Mouse (Mus musculus): Measurements from ENCODE around the gene Atp5e. TPM values are rescaled to one million over a fixed set of nuclear protein-coding genes. Genes with fewer than 3 reads are reported as not detected.

Gene Atp5e
- polyA plus RNA-seq, 2 experiments, result 431 to 889 TPM

- peak; percentile 97 for DNase-seq (ENCODE audit: low spot score)
- under 1% methylated on average over 40 of the region's 40 CpGs for WGBS
- Histone ChIP-seq H3K36me3 (ENCODE audit: control insufficient read depth, insufficient read depth, low read length) (peaks cover 13% of the 10 kb centered on the region; the same call in 1 of the 2 replicates), H3K9ac (ENCODE audit: low read depth, low read length, severe bottlenecking) (peak within 1 kb of the TSS; percentile 89), H3K4me2 (replicated peaks; ENCODE audit: low read depth, low read length, severe bottlenecking) (peak within 1 kb of the TSS; percentile 91), H3K4me1 (ENCODE audit: control insufficient read depth, insufficient read depth, low read length) (peaks cover 9% of the 10 kb centered on the region), H3K9me3 (ENCODE audit: control insufficient read depth, low read length) (no peaks in the 10 kb centered on the region), H3K27ac (replicated peaks; ENCODE audit: low read depth, low read length) (no peak within 1 kb of the TSS), H3K4me3 (replicated peaks; ENCODE audit: low read length) (peak within 1 kb of the TSS; percentile 93), H3K27me3 (ENCODE audit: control insufficient read depth, insufficient read depth, low read length) (no peaks in the 10 kb centered on the region)
- peak; percentile 95 for ATAC-seq (ENCODE audit: low FRiP score, low read depth)
- no peak for TF ChIP-seq POLR2A (IDR thresholded peaks at IDR 0.05; ENCODE audit: borderline replicate concordance, extremely low read depth, insufficient read depth, insufficient read length)
Measured at GRCm38 (mm10) chr2:174415731-174416310, 48.1 kb downstream of the Atp5e start, which contains the start of gene Nelfcd. Gene Nelfcd (plus strand): TSS chr2:174415804.

GRCm38 (mm10) chr2:174415001-174415730 lies 48.7 kb downstream of the Atp5e start:
- no peak for TF ChIP-seq POLR2A (IDR thresholded peaks at IDR 0.05; ENCODE audit: borderline replicate concordance, extremely low read depth, insufficient read depth, insufficient read length)
- H3K27me3 ChIP-seq (ENCODE audit: control insufficient read depth, insufficient read depth, low read length), result no peaks in the 10 kb centered on the region
- H3K4me3 ChIP-seq (replicated peaks; ENCODE audit: low read length), result peak overlapping the region; percentile 93
- peaks cover 9% of the 10 kb centered on the region for H3K4me1 ChIP-seq (ENCODE audit: control insufficient read depth, insufficient read depth, low read length)
- 43% methylated on average over 17 of the region's 18 CpGs for WGBS
- no peaks in the 10 kb centered on the region for H3K9me3 ChIP-seq (ENCODE audit: control insufficient read depth, low read length)
- DNase-seq (ENCODE audit: low spot score), result no peak
- no peak overlapping the region for H3K27ac ChIP-seq (replicated peaks; ENCODE audit: low read depth, low read length)
- H3K36me3 ChIP-seq (ENCODE audit: control insufficient read depth, insufficient read depth, low read length), result peaks cover 7% of the 10 kb centered on the region; the same call in 1 of the 2 replicates
- ATAC-seq (ENCODE audit: low FRiP score, low read depth), result peak; percentile 19
- no peak overlapping the region for H3K9ac ChIP-seq (ENCODE audit: low read depth, low read length, severe bottlenecking)
- peak overlapping the region; percentile 91; the same call in 1 of the 2 replicates for H3K4me2 ChIP-seq (replicated peaks; ENCODE audit: low read depth, low read length, severe bottlenecking)

- ATAC-seq (ENCODE audit: low FRiP score, low read depth), result no peak
- no peaks in the 10 kb centered on the region for H3K36me3 ChIP-seq (ENCODE audit: control insufficient read depth, insufficient read depth, low read length)
- H3K4me3 ChIP-seq (replicated peaks; ENCODE audit: low read length), result no peak overlapping the region
- H3K27ac ChIP-seq (replicated peaks; ENCODE audit: low read depth, low read length), result no peak overlapping the region
- H3K9me3 ChIP-seq (ENCODE audit: control insufficient read depth, low read length), result no peaks in the 10 kb centered on the region
- H3K4me1 ChIP-seq (ENCODE audit: control insufficient read depth, insufficient read depth, low read length), result peaks cover 9% of the 10 kb centered on the region
- no peak overlapping the region for H3K9ac ChIP-seq (ENCODE audit: low read depth, low read length, severe bottlenecking)
- H3K4me2 ChIP-seq (replicated peaks; ENCODE audit: low read depth, low read length, severe bottlenecking), result no peak overlapping the region
- H3K27me3 ChIP-seq (ENCODE audit: control insufficient read depth, insufficient read depth, low read length), result no peaks in the 10 kb centered on the region
- WGBS, result 78% methylated on average over 7 of the region's 7 CpGs
- no peak for TF ChIP-seq POLR2A (IDR thresholded peaks at IDR 0.05; ENCODE audit: borderline replicate concordance, extremely low read depth, insufficient read depth, insufficient read length)
- no peak for DNase-seq (ENCODE audit: low spot score)
Measured at GRCm38 (mm10) chr2:174413127-174413526, 50.8 kb downstream of the Atp5e start.

Other genes starting within 250 kb of the Atp5e start
- gene Gnas, start 179.8 kb downstream of the Atp5e start, polyA plus RNA-seq (2012; rRNA removed), result 2,875 and 2,934 TPM in 2 replicates
- gene Gnas, start 179.8 kb downstream of the Atp5e start, polyA plus RNA-seq (2014; fragmentation: Nextera tagmentation; extraction: Ambion mirVana), result 2,366 and 2,381 TPM in 2 replicates
- 0.65 and 0.73 TPM in 2 replicates for gene Gm20721, start 117.4 kb downstream of the Atp5e start, polyA plus RNA-seq (2012; rRNA removed)
- 11.7 and 13.4 TPM in 2 replicates for gene Gm20721, start 117.4 kb downstream of the Atp5e start, polyA plus RNA-seq (2014; fragmentation: Nextera tagmentation; extraction: Ambion mirVana)
- gene Nelfcd, start 48.3 kb downstream of the Atp5e start, polyA plus RNA-seq (2012; rRNA removed), result 118 and 132 TPM in 2 replicates
- 109 and 119 TPM in 2 replicates for gene Nelfcd, start 48.3 kb downstream of the Atp5e start, polyA plus RNA-seq (2014; fragmentation: Nextera tagmentation; extraction: Ambion mirVana)
- gene Ctsz, start 25.1 kb downstream of the Atp5e start, polyA plus RNA-seq (2012; rRNA removed), result 201 and 206 TPM in 2 replicates
- 218 and 221 TPM in 2 replicates for gene Ctsz, start 25.1 kb downstream of the Atp5e start, polyA plus RNA-seq (2014; fragmentation: Nextera tagmentation; extraction: Ambion mirVana)
- 1.3 and 2.7 TPM in 2 replicates for gene Tubb1, start 13.4 kb downstream of the Atp5e start, polyA plus RNA-seq (2012; rRNA removed)
- gene Tubb1, start 13.4 kb downstream of the Atp5e start, polyA plus RNA-seq (2014; fragmentation: Nextera tagmentation; extraction: Ambion mirVana), result 1.5 and 1.8 TPM in 2 replicates
- gene Prelid3b, start 9.0 kb upstream of the Atp5e start, polyA plus RNA-seq (2012; rRNA removed), result 74.0 and 89.5 TPM in 2 replicates
- gene Prelid3b, start 9.0 kb upstream of the Atp5e start, polyA plus RNA-seq (2014; fragmentation: Nextera tagmentation; extraction: Ambion mirVana), result 108 and 112 TPM in 2 replicates
- gene Zfp831, start 179.4 kb upstream of the Atp5e start, polyA plus RNA-seq (2012; rRNA removed), result 0.04 and 0.08 TPM in 2 replicates
- gene Zfp831, start 179.4 kb upstream of the Atp5e start, polyA plus RNA-seq (2014; fragmentation: Nextera tagmentation; extraction: Ambion mirVana), result 0.01 and 0.03 TPM in 2 replicates

Measured in limb, embryonic 14.5 days (tissue).